Mouse (Mus musculus): ENCODE data around the gene Parpbp. TPM values are rescaled to one million over a fixed set of nuclear protein-coding genes. Genes with fewer than 3 reads are reported as not detected.

The Parpbp gene
- total and polyA plus RNA-seq, 2 experiments from 2014 or later = 3.3 to 6.9 TPM

DNA sequence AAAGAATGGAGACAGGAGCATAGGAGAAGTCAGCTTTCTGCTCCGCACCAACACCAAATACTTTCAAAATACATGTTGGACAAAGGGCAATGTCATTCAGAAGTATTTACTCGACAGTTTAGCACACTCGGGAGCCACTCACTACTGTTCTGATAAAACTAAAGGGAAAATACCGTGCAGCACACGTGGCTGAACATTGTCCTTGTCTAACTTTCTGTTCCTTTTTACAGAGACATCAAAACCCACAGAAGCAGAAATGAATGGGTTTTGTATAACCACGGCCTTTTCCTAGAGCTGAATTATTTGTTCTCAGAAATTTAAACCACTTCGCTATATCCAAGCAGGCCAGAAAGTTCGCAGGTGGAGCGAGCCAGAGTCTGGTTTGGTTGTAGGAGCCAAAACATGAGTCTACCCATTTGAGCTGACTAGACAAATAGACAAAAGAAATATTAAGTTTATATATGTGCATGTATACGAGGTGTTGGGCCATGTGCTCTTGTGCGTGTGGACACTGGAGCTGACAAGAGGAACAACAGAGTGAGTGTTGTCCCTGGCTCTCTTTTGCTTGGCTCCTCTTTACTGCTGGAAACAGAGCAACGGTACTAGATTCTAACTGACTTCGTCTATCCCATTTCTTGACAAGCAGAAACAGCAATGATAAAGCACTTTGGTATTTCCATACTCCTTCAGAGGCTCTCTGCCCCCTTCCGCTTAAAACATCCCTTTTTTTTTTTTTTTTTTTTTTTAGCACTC is 92.3 kb downstream of the Parpbp start:
- WGBS = 64% methylated on average over 14 of the region's 14 CpGs
- TF ChIP-seq CTCF (IDR thresholded peaks at IDR 0.05; ENCODE audit: low read depth) (no peak), EP300 (IDR thresholded peaks at IDR 0.05; ENCODE audit: low read depth) (no peak)
- Histone ChIP-seq H3K9me3 (replicated peaks; ENCODE audit: control insufficient read depth, low read length) (no peaks in the 10 kb centered on the region), H3K4me2 (ENCODE audit: low read depth, low read length) (no peak overlapping the region), H3K9ac (replicated peaks; ENCODE audit: low read depth, low read length) (no peak overlapping the region), H3K27ac (ENCODE audit: low read depth) (no peak overlapping the region), H3K27me3 (ENCODE audit: control insufficient read depth, insufficient read depth, low read length) (no peaks in the 10 kb centered on the region), H3K36me3 (replicated peaks; ENCODE audit: control insufficient read depth, insufficient read depth, low read length) (no peaks in the 10 kb centered on the region), H3K4me1 (ENCODE audit: control insufficient read depth, insufficient read depth) (no peaks in the 10 kb centered on the region), H3K4me3 (ENCODE audit: low read depth, low read length) (no peak overlapping the region)
- no peak for DNase-seq (ENCODE audit: low spot score)
- no peak for ATAC-seq (ENCODE audit: insufficient read depth, low read depth)

DNA sequence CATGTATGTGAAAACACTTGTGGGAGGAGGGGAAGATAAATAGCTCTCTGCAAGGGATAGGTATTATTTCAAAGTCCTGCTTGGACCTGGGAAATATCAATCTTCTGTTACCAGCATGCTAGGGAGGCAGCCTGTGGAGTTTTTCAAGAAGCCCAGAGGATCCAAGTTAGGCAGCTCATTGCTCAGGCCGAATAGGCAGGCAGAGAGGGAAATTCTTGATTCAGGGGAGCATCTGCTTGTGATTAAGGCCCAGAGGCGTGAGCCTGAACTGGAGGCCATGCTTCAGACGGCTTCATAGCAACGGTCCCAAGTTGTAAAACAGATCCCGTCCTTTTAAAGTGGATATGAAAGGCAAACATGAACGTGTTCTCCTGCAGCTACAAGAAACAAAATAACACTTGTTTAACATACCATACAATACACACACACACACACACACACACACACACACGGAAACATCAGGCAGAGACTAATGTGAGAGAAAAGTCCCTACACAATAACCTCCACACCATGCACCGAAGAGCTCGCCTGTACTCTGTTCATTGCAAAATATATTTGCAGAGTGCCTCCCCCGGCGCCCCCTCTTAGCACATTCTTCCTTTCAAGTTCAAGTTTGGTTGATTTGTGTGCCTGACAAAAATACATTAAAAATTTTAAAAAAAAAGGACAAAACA is 100.5 kb downstream of the Parpbp start:
- Histone ChIP-seq H3K9me3 (replicated peaks; ENCODE audit: control insufficient read depth, low read length) (no peaks in the 10 kb centered on the region), H3K27me3 (ENCODE audit: control insufficient read depth, insufficient read depth, low read length) (no peaks in the 10 kb centered on the region), H3K4me3 (ENCODE audit: low read depth, low read length) (no peak overlapping the region), H3K9ac (replicated peaks; ENCODE audit: low read depth, low read length) (no peak overlapping the region), H3K36me3 (replicated peaks; ENCODE audit: control insufficient read depth, insufficient read depth, low read length) (no peaks in the 10 kb centered on the region), H3K4me2 (ENCODE audit: low read depth, low read length) (no peak overlapping the region), H3K27ac (ENCODE audit: low read depth) (no peak overlapping the region), H3K4me1 (ENCODE audit: control insufficient read depth, insufficient read depth) (no peaks in the 10 kb centered on the region)
- ATAC-seq (ENCODE audit: insufficient read depth, low read depth) (no peak), DNase-seq (ENCODE audit: low spot score) (no peak)
- 72% methylated on average over 11 of the region's 11 CpGs for WGBS
- no peak for TF ChIP-seq CTCF (IDR thresholded peaks at IDR 0.05; ENCODE audit: low read depth)
- no peak for TF ChIP-seq EP300 (IDR thresholded peaks at IDR 0.05; ENCODE audit: low read depth)

DNA sequence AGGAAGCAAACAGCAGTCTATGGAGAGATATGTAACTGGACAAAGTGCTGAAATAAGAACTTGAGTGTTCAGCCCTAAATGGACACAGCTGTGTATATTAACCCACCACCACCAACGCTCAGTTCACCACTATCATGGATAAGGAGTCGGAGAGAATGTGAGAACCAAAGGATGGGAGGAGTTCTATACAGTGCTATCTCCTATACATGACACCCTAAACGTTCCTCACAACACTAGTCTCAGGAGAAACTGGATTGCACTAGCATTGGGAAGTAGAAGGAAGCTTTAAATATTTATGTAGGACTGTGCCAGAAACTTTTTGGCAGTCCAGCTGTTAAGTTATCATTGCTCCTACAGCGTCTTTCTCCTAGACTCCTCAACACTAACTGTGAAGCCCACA is 102.4 kb downstream of the Parpbp start:
- WGBS = 58% methylated on average over 4 of the region's 4 CpGs
- Histone ChIP-seq H3K9me3 (replicated peaks; ENCODE audit: control insufficient read depth, low read length) (no peaks in the 10 kb centered on the region), H3K4me3 (ENCODE audit: low read depth, low read length) (no peak overlapping the region), H3K4me1 (ENCODE audit: control insufficient read depth, insufficient read depth) (no peaks in the 10 kb centered on the region), H3K27me3 (ENCODE audit: control insufficient read depth, insufficient read depth, low read length) (no peaks in the 10 kb centered on the region), H3K27ac (ENCODE audit: low read depth) (no peak overlapping the region), H3K9ac (replicated peaks; ENCODE audit: low read depth, low read length) (no peak overlapping the region), H3K4me2 (ENCODE audit: low read depth, low read length) (no peak overlapping the region), H3K36me3 (replicated peaks; ENCODE audit: control insufficient read depth, insufficient read depth, low read length) (no peaks in the 10 kb centered on the region)
- DNase-seq (ENCODE audit: low spot score) (no peak), ATAC-seq (ENCODE audit: insufficient read depth, low read depth) (no peak)
- TF ChIP-seq EP300 (IDR thresholded peaks at IDR 0.05; ENCODE audit: low read depth) = no peak
- no peak for TF ChIP-seq CTCF (IDR thresholded peaks at IDR 0.05; ENCODE audit: low read depth)

Other genes with a start within 250 kb of the Parpbp start
- gene Pmch, start 55.9 kb downstream of the Parpbp start, total RNA-seq (2014; rRNA removed; ENCODE audit: low replicate concordance) = not detected in 2 replicates
- gene Pmch, start 55.9 kb downstream of the Parpbp start, polyA plus RNA-seq (2015; fragmentation: Nextera tagmentation; extraction: Ambion mirVana) = 0.18 TPM in 1 of 2 replicates, not detected in the other
- gene Nup37, start 51 bp upstream of the Parpbp start, total RNA-seq (2014; rRNA removed; ENCODE audit: low replicate concordance) = 7.5 and 24.1 TPM in 2 replicates
- gene Nup37, start 51 bp upstream of the Parpbp start, polyA plus RNA-seq (2015; fragmentation: Nextera tagmentation; extraction: Ambion mirVana) = 21.9 and 22.1 TPM in 2 replicates
- 33.0 and 40.1 TPM in 2 replicates for gene Washc3, start 54.2 kb upstream of the Parpbp start, total RNA-seq (2014; rRNA removed; ENCODE audit: low replicate concordance)
- 52.5 and 59.4 TPM in 2 replicates for gene Washc3, start 54.2 kb upstream of the Parpbp start, polyA plus RNA-seq (2015; fragmentation: Nextera tagmentation; extraction: Ambion mirVana)
- 1.5 and 2.2 TPM in 2 replicates for gene Dram1, start 232.1 kb upstream of the Parpbp start, total RNA-seq (2014; rRNA removed; ENCODE audit: low replicate concordance)
- gene Dram1, start 232.1 kb upstream of the Parpbp start, polyA plus RNA-seq (2015; fragmentation: Nextera tagmentation; extraction: Ambion mirVana) = 1.2 and 1.8 TPM in 2 replicates
- 15.8 and 18.8 TPM in 2 replicates for gene Gnptab, start 232.2 kb upstream of the Parpbp start, total RNA-seq (2014; rRNA removed; ENCODE audit: low replicate concordance)
- gene Gnptab, start 232.2 kb upstream of the Parpbp start, polyA plus RNA-seq (2015; fragmentation: Nextera tagmentation; extraction: Ambion mirVana) = 8.4 and 9.7 TPM in 2 replicates